Mouse (Mus musculus) C2C12 (cell line): ENCODE measurements around the gene Abcc4. TPM values are rescaled to one million over a fixed set of nuclear protein-coding genes. Genes with fewer than 3 reads are reported as not detected.

Experiments used
- H3K27me3 ChIP-seq: one replicate; pipeline ENCODE4 v1.6.1; 2011; ENCODE audit not compliant: control insufficient read depth, insufficient read depth, insufficient read length
- H3K36me3 ChIP-seq: one replicate; pipeline ENCODE4 v1.6.1; 2011; ENCODE audit not compliant: control insufficient read depth, insufficient read depth
- H3K4me3 ChIP-seq: one replicate; pipeline ENCODE4 v1.5.1; 2011; ENCODE audit warnings: mild to moderate bottlenecking, control low read depth; ENCODE audit not compliant: poor library complexity, insufficient read depth, severe bottlenecking
- H3K79me2 ChIP-seq: one replicate; pipeline ENCODE4 v1.6.1; 2011; ENCODE audit not compliant: control insufficient read depth, insufficient read depth
- H3K79me3 ChIP-seq: one replicate; pipeline ENCODE4 v1.6.1; 2011; ENCODE audit warnings: low read depth, control low read depth
- H3ac ChIP-seq: one replicate; pipeline ENCODE3; 2011; ENCODE audit warnings: low read depth; ENCODE audit not compliant: control insufficient read depth, insufficient read length
- CEBPB ChIP-seq: IDR thresholded peaks from one replicate; pipeline ENCODE4 v1.6.1; 2011; ENCODE audit warnings: low read depth, mild to moderate bottlenecking, control low read depth, moderate library complexity
- CTCF ChIP-seq: IDR thresholded peaks from one replicate; pipeline ENCODE4 v1.5.1; 2011; ENCODE audit not compliant: control insufficient read depth, insufficient read depth, insufficient read length
- FOSL1 ChIP-seq: IDR thresholded peaks from one replicate; pipeline ENCODE4 v1.8.0; 2011; ENCODE audit warnings: mild to moderate bottlenecking, low read length; ENCODE audit not compliant: poor library complexity, insufficient read depth, severe bottlenecking
- MAX ChIP-seq: IDR thresholded peaks from one replicate; pipeline ENCODE4 v1.6.1; 2011; ENCODE audit warnings: mild to moderate bottlenecking, control low read depth
- MYOD1 ChIP-seq: IDR thresholded peaks from one replicate; pipeline ENCODE4 v1.6.1; 2011; ENCODE audit warnings: low read depth; ENCODE audit not compliant: control insufficient read depth, insufficient read length
- MYOG ChIP-seq: IDR thresholded peaks from one replicate; pipeline ENCODE4 v1.6.1; 2011; ENCODE audit not compliant: control insufficient read depth, insufficient read length; ENCODE audit errors: extremely low read depth
- USF1 ChIP-seq: IDR thresholded peaks from one replicate; pipeline ENCODE4 v1.6.1; 2011; ENCODE audit warnings: low read depth, mild to moderate bottlenecking, control low read depth, moderate library complexity
- polyA plus RNA-seq: library from polyadenylated mRNA; unstranded; fragments of >200 nt; fragmentation: generic; extraction: Trizol; gene quantifications from one replicate; pipeline ENCODE4 v1.2.1, GENCODE M21; 2012; ENCODE audit warnings: missing spikeins

Abcc4 gene
- polyA plus RNA-seq, 1 experiment, result 9.0 TPM

- Histone ChIP-seq H3K4me3 (no peak overlapping the region), H3K27me3 (no peaks in the 10 kb centered on the region), H3K79me2 (no peaks in the 10 kb centered on the region), H3K79me3 (no peaks in the 10 kb centered on the region), H3K36me3 (peaks cover 27% of the 10 kb centered on the region), H3ac (no peak overlapping the region)
- TF ChIP-seq CEBPB (no peak), FOSL1 (no peak), USF1 (no peak), CTCF (no peak), MAX (no peak), MYOG (no peak), MYOD1 (no peak)
Measured at GRCm38 (mm10) chr14:118486349-118486748, 219.7 kb downstream of the Abcc4 start.

DNA sequence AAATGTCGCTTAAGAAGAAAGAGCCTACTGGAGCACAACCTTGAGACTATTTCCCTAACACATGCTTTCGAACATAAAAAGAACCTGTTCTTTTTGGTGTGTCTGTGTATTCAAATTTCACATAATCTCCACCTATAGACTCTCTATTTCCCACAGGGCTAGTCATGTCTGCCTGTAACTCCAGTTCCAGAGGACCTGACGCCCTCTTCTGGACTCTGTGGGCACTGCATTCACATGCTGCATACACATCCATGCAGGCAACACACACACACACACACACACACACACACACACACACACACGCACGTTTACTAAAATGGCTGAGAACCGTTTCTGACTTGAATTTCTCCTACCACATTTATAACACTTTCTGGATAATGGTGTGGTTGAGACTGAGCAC, 220.4 kb downstream of the Abcc4 start:
- peaks cover 27% of the 10 kb centered on the region for H3K36me3 ChIP-seq
- no peaks in the 10 kb centered on the region for H3K79me3 ChIP-seq
- H3K4me3 ChIP-seq, result no peak overlapping the region
- H3ac ChIP-seq, result no peak overlapping the region
- TF ChIP-seq CTCF (no peak), USF1 (no peak), CEBPB (no peak), MYOG (no peak), MAX (no peak), FOSL1 (no peak), MYOD1 (no peak)
- H3K27me3 ChIP-seq, result no peaks in the 10 kb centered on the region
- H3K79me2 ChIP-seq, result no peaks in the 10 kb centered on the region

GRCm38 (mm10) chr14:118482320-118482719, 223.7 kb downstream of the Abcc4 start:
- no peak for TF ChIP-seq FOSL1
- TF ChIP-seq MAX, result no peak
- TF ChIP-seq MYOG, result no peak
- no peak for TF ChIP-seq CTCF
- Histone ChIP-seq H3K36me3 (peaks cover 4% of the 10 kb centered on the region), H3ac (no peak overlapping the region), H3K79me2 (no peaks in the 10 kb centered on the region), H3K79me3 (no peaks in the 10 kb centered on the region), H3K27me3 (no peaks in the 10 kb centered on the region), H3K4me3 (no peak overlapping the region)

GRCm38 (mm10) chr14:118481779-118482178, 224.2 kb downstream of the Abcc4 start:
- Histone ChIP-seq H3ac (no peak overlapping the region), H3K4me3 (no peak overlapping the region), H3K79me2 (no peaks in the 10 kb centered on the region), H3K27me3 (no peaks in the 10 kb centered on the region), H3K79me3 (no peaks in the 10 kb centered on the region), H3K36me3 (peaks cover 4% of the 10 kb centered on the region)
- TF ChIP-seq CEBPB (no peak), MYOG (no peak), MAX (no peak), CTCF (no peak), FOSL1 (no peak), MYOD1 (no peak), USF1 (no peak)

DNA sequence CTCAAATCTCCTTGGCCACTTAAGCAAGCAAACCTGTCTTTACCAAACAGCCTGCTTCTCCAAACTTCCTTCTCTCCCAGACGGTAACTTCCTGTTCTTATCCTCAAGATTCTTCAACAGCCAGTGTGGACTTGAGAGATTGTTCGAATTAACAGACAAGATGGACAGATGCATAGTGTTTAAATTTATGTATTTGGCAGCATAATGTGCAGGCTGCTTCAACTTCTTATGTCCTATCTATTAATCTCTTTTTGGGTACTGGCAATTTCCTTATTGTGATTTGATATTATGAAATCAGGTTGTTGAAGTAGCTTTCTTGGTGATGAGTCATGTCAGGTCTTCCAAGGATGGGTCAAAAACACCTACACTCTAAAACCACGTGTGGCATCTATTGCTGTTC, 229.7 kb downstream of the Abcc4 start:
- Histone ChIP-seq H3ac (no peak overlapping the region), H3K79me2 (no peaks in the 10 kb centered on the region), H3K36me3 (no peaks in the 10 kb centered on the region), H3K79me3 (no peaks in the 10 kb centered on the region), H3K27me3 (no peaks in the 10 kb centered on the region), H3K4me3 (no peak overlapping the region)
- TF ChIP-seq MAX, result no peak
- TF ChIP-seq CEBPB, result no peak
- TF ChIP-seq MYOG, result no peak
- TF ChIP-seq FOSL1, result no peak
- no peak for TF ChIP-seq CTCF
- no peak for TF ChIP-seq MYOD1
- no peak for TF ChIP-seq USF1

DNA sequence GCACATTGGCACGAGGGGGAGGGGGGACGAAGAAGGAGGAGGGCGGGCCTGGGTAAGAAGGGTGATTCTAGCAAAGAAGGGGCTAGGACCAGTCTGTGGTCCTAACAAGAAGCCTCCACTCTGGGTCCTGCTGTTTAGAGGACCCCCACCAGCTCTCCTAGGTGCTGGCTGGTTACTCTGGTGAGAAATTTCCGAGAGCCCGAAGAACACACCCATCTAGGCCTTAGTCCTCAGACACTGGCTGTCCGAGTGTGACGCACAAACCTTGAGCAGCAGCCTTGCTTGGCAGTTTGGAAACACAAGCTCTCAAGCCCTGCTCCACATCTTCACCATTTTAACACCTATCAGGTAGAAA, 230.9 kb downstream of the Abcc4 start:
- Histone ChIP-seq H3K4me3 (no peak overlapping the region), H3K27me3 (no peaks in the 10 kb centered on the region), H3K79me3 (no peaks in the 10 kb centered on the region), H3K79me2 (no peaks in the 10 kb centered on the region), H3ac (no peak overlapping the region), H3K36me3 (no peaks in the 10 kb centered on the region)
- TF ChIP-seq FOSL1, result no peak
- no peak for TF ChIP-seq MYOD1
- TF ChIP-seq CEBPB, result no peak
- no peak for TF ChIP-seq CTCF
- TF ChIP-seq MYOG, result no peak
- TF ChIP-seq MAX, result no peak
- no peak for TF ChIP-seq USF1
